Mouse (Mus musculus) heart, adult 2 months (tissue): ENCODE data around the gene Fto.

Experiments used
- EP300 ChIP-seq: fragments of 200-500 bp; IDR thresholded peaks from 2 replicates; pipeline ENCODE4 v1.6.1; 2011; ENCODE audit warnings: low read depth, low read length, control low read depth; ENCODE audit not compliant: insufficient read depth
- POLR2A ChIP-seq: fragments of 200-500 bp; IDR thresholded peaks from 2 replicates; pipeline ENCODE4 v1.6.1; 2011; ENCODE audit warnings: mild to moderate bottlenecking, low read depth, low read length, control low read depth; ENCODE audit not compliant: insufficient read depth

DNA sequence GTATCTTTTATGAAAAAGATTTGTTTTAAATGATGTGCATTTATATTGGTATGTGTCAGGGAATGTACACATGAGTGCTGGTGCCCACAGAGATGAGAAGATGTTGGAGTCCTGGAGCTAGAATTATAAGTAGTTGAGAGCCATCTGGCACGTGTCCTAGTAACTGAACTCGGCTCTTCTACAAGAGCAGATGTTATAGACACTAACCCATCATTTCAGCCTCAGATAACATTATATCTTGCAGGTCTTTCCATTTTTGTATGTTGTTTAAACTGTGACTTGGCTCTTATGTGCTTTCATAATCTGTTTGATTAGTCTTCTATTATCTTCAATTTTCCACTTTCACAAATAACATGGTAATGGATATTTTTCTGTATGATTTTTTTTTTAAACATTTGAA lies 186.0 kb downstream of the Fto start:
- TF ChIP-seq EP300 (no peak), POLR2A (no peak)
